Mouse (Mus musculus): ENCODE results near the gene Csrp3.

DNA sequence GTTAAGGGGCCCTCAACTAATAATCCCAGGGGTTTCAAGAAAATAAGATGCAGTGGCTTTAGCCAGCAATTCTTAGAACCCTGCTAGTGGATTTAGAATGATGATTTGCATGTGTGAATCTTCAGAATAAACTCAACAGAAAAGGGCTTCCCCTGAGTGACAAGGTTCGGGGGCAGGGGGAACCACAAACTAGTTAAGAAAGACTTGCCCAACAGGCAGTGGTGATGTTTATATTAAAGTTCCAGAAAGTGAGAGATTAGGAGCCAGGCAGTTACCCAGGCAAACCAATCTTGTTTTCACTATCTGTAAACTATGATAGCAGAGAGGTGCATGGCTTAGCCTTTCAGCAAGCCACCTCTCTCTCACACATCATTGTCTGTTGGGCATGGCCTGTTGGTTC lies 15.1 kb downstream of the Csrp3 start:
- TF ChIP-seq CTCF (IDR thresholded peaks at IDR 0.05; ENCODE audit: low read depth, low read length): no peak
- no peak for TF ChIP-seq POLR2A (IDR thresholded peaks at IDR 0.05; ENCODE audit: insufficient read depth, low read length)

Data from ES-Bruce4 (cell line).